Mouse (Mus musculus) MEL (cell line): ENCODE measurements around the gene Rab24. TPM values are rescaled to one million over a fixed set of nuclear protein-coding genes. Genes with fewer than 3 reads are reported as not detected.

ENCODE experiments used
- DNase-seq: peaks from one replicate; pipeline ENCODE4 v3.0.0; 2011; ENCODE audit warnings: low read depth, low spot score
- H3K27ac ChIP-seq: 2 replicates; pipeline ENCODE4 v1.5.1; 2012; ENCODE audit warnings: low read depth, mild to moderate bottlenecking, control low read depth, low read length, moderate library complexity; ENCODE audit not compliant: control insufficient read depth
- H3K27me3 ChIP-seq, 2 experiments: fragments of 150-350 bp in 1 of 2; sonication (generic) in 1 of 2; 2 replicates each; pipeline ENCODE4 v1.6.1; 2012; ENCODE audit warnings: low read length in 2 of 2, mild to moderate bottlenecking in 2 of 2, improper control_type of control experiment in 1 of 2, moderate library complexity in 1 of 2; ENCODE audit not compliant: insufficient read depth in 2 of 2, control insufficient read depth in 1 of 2
- H3K36me3 ChIP-seq, 2 experiments: 2 replicates each; pipeline ENCODE4 v1.6.1; 2012 to 2014; ENCODE audit warnings: low read length in 2 of 2, improper control_type of control experiment in 1 of 2, inconsistent platforms in 1 of 2, mild to moderate bottlenecking in 1 of 2; ENCODE audit not compliant: insufficient read depth in 2 of 2, control insufficient read depth in 1 of 2
- H3K4me1 ChIP-seq, 2 experiments: fragments of 150-350 bp in 1 of 2; sonication (generic) in 1 of 2; 2 replicates each; pipeline ENCODE4 v1.6.1; 2012; ENCODE audit warnings: low read length in 2 of 2, improper control_type of control experiment in 1 of 2, mild to moderate bottlenecking in 1 of 2; ENCODE audit not compliant: insufficient read depth in 2 of 2, control insufficient read depth in 1 of 2
- H3K4me3 ChIP-seq, 2 experiments: fragments of 150-350 bp in 1 of 2; sonication (generic) in 1 of 2; 2 replicates each; pipeline ENCODE4 v1.5.1; 2012; ENCODE audit warnings: low read depth in 2 of 2, low read length in 2 of 2, mild to moderate bottlenecking in 2 of 2, moderate library complexity in 2 of 2, control low read depth in 1 of 2, improper control_type of control experiment in 1 of 2; ENCODE audit not compliant: control insufficient read depth in 1 of 2, insufficient read depth in 1 of 2
- H3K79me2 ChIP-seq: 2 replicates; pipeline ENCODE4 v1.6.1; 2012; ENCODE audit warnings: mild to moderate bottlenecking, low read length, moderate library complexity; ENCODE audit not compliant: control insufficient read depth, poor library complexity, insufficient read depth
- H3K9ac ChIP-seq: 2 replicates; pipeline ENCODE4 v1.6.1; 2012; ENCODE audit warnings: low read depth, mild to moderate bottlenecking, control low read depth, low read length, moderate library complexity; ENCODE audit not compliant: control insufficient read depth, poor library complexity, severe bottlenecking
- H3K9me3 ChIP-seq: fragments of 150-350 bp; sonication (generic); replicated peaks from 2 replicates; pipeline ENCODE4 v1.6.1; 2012; ENCODE audit warnings: mild to moderate bottlenecking, low read length, improper control_type of control experiment, moderate library complexity; ENCODE audit not compliant: insufficient read depth
- CHD1 ChIP-seq: IDR thresholded peaks from 2 replicates; pipeline ENCODE4 v1.6.1; 2012; ENCODE audit warnings: low read depth, mild to moderate bottlenecking, inconsistent platforms, low read length, improper control_type of control experiment
- E2F4 ChIP-seq: IDR thresholded peaks from 2 replicates; pipeline ENCODE4 v1.6.1; 2011; ENCODE audit warnings: low read depth, low read length, improper control_type of control experiment, borderline replicate concordance
- ETS1 ChIP-seq: IDR thresholded peaks from 2 replicates; pipeline ENCODE4 v1.6.1; 2012; ENCODE audit warnings: low read depth, mild to moderate bottlenecking, inconsistent platforms, low read length, improper control_type of control experiment, moderate library complexity
- GABPA ChIP-seq: IDR thresholded peaks from 2 replicates; pipeline ENCODE4 v1.6.1; 2012; ENCODE audit warnings: low read depth, mild to moderate bottlenecking, inconsistent platforms, low read length, improper control_type of control experiment, moderate library complexity
- JUND ChIP-seq: IDR thresholded peaks from 2 replicates; pipeline ENCODE4 v1.6.1; 2011; ENCODE audit warnings: low read depth, mild to moderate bottlenecking, improper control_type of control experiment, low read length
- MAFK ChIP-seq: IDR thresholded peaks from 2 replicates; pipeline ENCODE4 v1.6.1; 2011; ENCODE audit warnings: low read depth, mild to moderate bottlenecking, low read length, improper control_type of control experiment, borderline replicate concordance
- MAX ChIP-seq: IDR thresholded peaks from 2 replicates; pipeline ENCODE4 v1.6.1; 2011; ENCODE audit warnings: low read length, improper control_type of control experiment
- MAZ ChIP-seq: IDR thresholded peaks from 2 replicates; pipeline ENCODE4 v1.6.1; 2012; ENCODE audit warnings: low read depth, mild to moderate bottlenecking, inconsistent platforms, low read length, improper control_type of control experiment
- MXI1 ChIP-seq: IDR thresholded peaks from 2 replicates; pipeline ENCODE4 v1.6.1; 2011; ENCODE audit warnings: mild to moderate bottlenecking, low read depth, low read length, improper control_type of control experiment
- NELFE ChIP-seq: IDR thresholded peaks from 2 replicates; pipeline ENCODE4 v1.6.1; 2011; ENCODE audit warnings: low read depth, low read length, improper control_type of control experiment
- NRF1 ChIP-seq: IDR thresholded peaks from 2 replicates; pipeline ENCODE4 v1.6.1; 2014; ENCODE audit warnings: low read depth, mild to moderate bottlenecking, inconsistent platforms, low read length, improper control_type of control experiment, moderate library complexity; ENCODE audit not compliant: poor library complexity, insufficient read depth, severe bottlenecking
- POLR2A ChIP-seq, 2 experiments: IDR thresholded peaks; 2 replicates each; pipeline ENCODE4 v1.6.1; 2011 to 2012; ENCODE audit warnings: low read length in 2 of 2, mild to moderate bottlenecking in 2 of 2, control low read depth in 1 of 2, improper control_type of control experiment in 1 of 2, low read depth in 1 of 2, moderate library complexity in 1 of 2; ENCODE audit not compliant: control insufficient read depth in 1 of 2, insufficient read depth in 1 of 2, poor library complexity in 1 of 2
- POLR2AphosphoS2 ChIP-seq: IDR thresholded peaks from 2 replicates; pipeline ENCODE4 v1.6.1; 2011; ENCODE audit warnings: low read length, improper control_type of control experiment
- POLR2AphosphoS5 ChIP-seq: IDR thresholded peaks from 2 replicates; pipeline ENCODE4 v1.6.1; 2012; ENCODE audit warnings: low read depth, borderline replicate concordance, mild to moderate bottlenecking, inconsistent platforms, low read length, moderate library complexity, mixed read lengths
- RAD21 ChIP-seq: IDR thresholded peaks from 2 replicates; pipeline ENCODE4 v1.6.1; 2011; ENCODE audit warnings: mild to moderate bottlenecking, low read depth, low read length, improper control_type of control experiment
- TAL1 ChIP-seq: IDR thresholded peaks from 2 replicates; pipeline ENCODE4 v1.6.1; 2012; ENCODE audit warnings: mild to moderate bottlenecking, inconsistent platforms, low read length, moderate library complexity, mixed read lengths
- USF1 ChIP-seq: IDR thresholded peaks from 2 replicates; pipeline ENCODE4 v1.6.1; 2014; ENCODE audit warnings: low read depth, mild to moderate bottlenecking, inconsistent platforms, low read length, improper control_type of control experiment, moderate library complexity
- USF2 ChIP-seq, 2 experiments: IDR thresholded peaks; 2 replicates each; pipeline ENCODE4 v1.6.1; 2011 to 2012; ENCODE audit warnings: improper control_type of control experiment in 2 of 2, low read length in 2 of 2, borderline replicate concordance in 1 of 2, inconsistent platforms in 1 of 2, low read depth in 1 of 2, mild to moderate bottlenecking in 1 of 2; ENCODE audit not compliant: insufficient read depth in 1 of 2
- ZC3H11A ChIP-seq: IDR thresholded peaks from 2 replicates; pipeline ENCODE4 v1.6.1; 2012; ENCODE audit warnings: low read depth, mild to moderate bottlenecking, inconsistent platforms, low read length, improper control_type of control experiment
- ZMIZ1 ChIP-seq: IDR thresholded peaks from 2 replicates; pipeline ENCODE4 v1.6.1; 2012; ENCODE audit warnings: low read depth, mild to moderate bottlenecking, inconsistent platforms, low read length, improper control_type of control experiment, moderate library complexity
- polyA plus RNA-seq, 2 experiments: library from polyadenylated mRNA; stranded (reverse) in 1 of 2; unstranded in 1 of 2; fragments of >175 nt in 1 of 2; fragments of >200 nt in 1 of 2; gene quantifications; 2 replicates each; pipeline versions ENCODE4 v1.2.1 to v1.2.4; 2012; ENCODE audit warnings: low replicate concordance in 2 of 2, low read depth in 1 of 2; ENCODE audit not compliant: insufficient read length in 2 of 2, insufficient read depth in 1 of 2, missing spikeins in 1 of 2
- total RNA-seq: library from RNA; depleted of rRNA; stranded (reverse); fragments of 300-350 nt; gene quantifications from 2 replicates; pipeline ENCODE4 v1.2.3, GENCODE M21; 2012

Gene Rab24
- total and polyA plus RNA-seq, 3 experiments = 71.0 to 75.8 TPM; not detected in 1

DNA sequence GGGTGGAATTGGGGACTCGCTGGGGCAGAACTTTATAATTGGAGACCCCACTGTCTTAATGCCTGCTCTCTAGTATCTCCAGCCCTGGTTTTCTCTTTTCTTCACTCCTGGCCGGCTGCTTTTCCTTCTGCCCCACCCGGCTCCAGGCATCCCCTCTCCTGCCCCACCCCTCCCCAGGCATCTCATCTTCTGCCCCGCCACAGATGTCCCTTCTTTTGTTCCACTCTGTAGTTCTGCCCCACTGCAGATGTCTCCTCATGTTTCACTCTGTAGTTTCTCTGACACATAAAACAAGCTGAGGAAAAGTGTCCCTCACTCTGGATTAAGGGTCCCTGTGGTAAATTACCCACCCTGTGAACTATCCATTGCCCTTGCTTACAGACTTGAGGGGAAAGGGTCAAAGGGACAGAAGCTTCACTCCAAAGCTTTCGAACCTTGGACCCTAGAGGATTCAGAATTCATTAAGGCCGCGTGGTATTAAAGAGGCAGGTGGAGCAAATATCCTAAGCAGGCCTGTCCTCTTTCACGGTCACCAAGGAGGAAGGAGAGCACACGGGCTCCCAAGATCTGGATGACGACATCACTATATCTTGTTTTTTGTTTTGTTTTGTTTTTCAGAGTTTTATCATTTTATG, 15.7 kb upstream of the Rab24 start:
- no peaks in the 10 kb centered on the region for H3K27me3 ChIP-seq

DNA sequence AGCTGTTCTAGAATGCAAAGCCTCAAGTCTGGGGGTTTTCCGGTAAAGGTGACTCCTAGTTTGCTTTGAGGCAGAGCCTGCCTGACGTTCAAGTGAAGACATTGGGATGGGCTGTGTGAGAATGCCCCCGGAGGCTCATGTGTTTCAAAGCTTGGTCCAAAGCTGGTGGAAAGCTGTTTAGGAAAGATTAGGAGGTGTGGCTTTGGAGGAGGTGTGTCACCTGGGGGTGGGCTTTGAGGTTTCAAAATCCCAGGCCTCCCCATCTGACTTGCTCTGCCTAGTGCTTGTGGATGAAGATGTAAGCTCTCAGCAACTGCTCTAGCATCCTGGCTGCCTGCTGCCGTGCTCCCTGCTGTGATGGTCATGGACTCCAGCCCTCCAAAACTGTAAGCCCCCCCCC, 14.0 kb upstream of the Rab24 start:
- no peak for DNase-seq
- Histone ChIP-seq H3K36me3 (peaks cover 0 to under 1% of the 10 kb centered on the region in 2 experiments; a peak in 1 of 4 replicates), H3K4me3 (no peak overlapping the region), H3K4me1 (peaks cover 0 to 5% of the 10 kb centered on the region in 2 experiments; a peak in 2 of 4 replicates), H3K79me2 (no peaks in the 10 kb centered on the region)
- TF ChIP-seq NRF1 (no peak), MAFK (no peak), CHD1 (no peak), ETS1 (no peak), MXI1 (no peak), POLR2AphosphoS5 (no peak), NELFE (no peak), POLR2A (IDR thresholded peaks at IDR 0.05; ENCODE audit: control insufficient read depth in 1 of 2, insufficient read depth in 1 of 2, low read depth in 1 of 2, low read length in 2 of 2, poor library complexity in 1 of 2) (no peak), MAX (no peak), JUND (no peak), ZC3H11A (no peak), TAL1 (no peak), MAZ (no peak), USF1 (no peak), USF2 (IDR thresholded peaks at IDR 0.05; ENCODE audit: borderline replicate concordance in 1 of 2, insufficient read depth in 1 of 2, low read depth in 1 of 2, low read length in 2 of 2) (no peak), GABPA (no peak), E2F4 (no peak), RAD21 (no peak), POLR2AphosphoS2 (no peak)
- TF ChIP-seq, all 39 proteins: peak for 0
- Histone ChIP-seq H3K9me3 (no peaks in the 10 kb centered on the region), H3K9ac (no peak overlapping the region), H3K27ac (no peak overlapping the region), H3K27me3 (no peaks in the 10 kb centered on the region)

More for the DNA sequence above, 15.7 kb upstream of the Rab24 start:
- H3K27ac ChIP-seq = no peak overlapping the region
- no peaks in the 10 kb centered on the region for H3K79me2 ChIP-seq
- 0 out of 4 replicates have a peak, but pooled peaks cover 0 to 3% of the 10 kb centered on the region in 2 experiments for H3K4me1 ChIP-seq
- H3K9ac ChIP-seq = no peak overlapping the region
- no peaks in the 10 kb centered on the region for H3K36me3 ChIP-seq
- H3K9me3 ChIP-seq = no peaks in the 10 kb centered on the region
- no peak for DNase-seq
- H3K4me3 ChIP-seq = no peak overlapping the region
- TF ChIP-seq ZMIZ1 = no peak
